Mouse (Mus musculus): Measurements from ENCODE around the gene Slc8a1. TPM values are rescaled to one million over a fixed set of nuclear protein-coding genes. Genes with fewer than 3 reads are reported as not detected.

The Slc8a1 gene
- polyA plus RNA-seq, 1 experiment: 3.2 TPM

- no peaks in the 10 kb centered on the region for H3K36me3 ChIP-seq (ENCODE audit: control insufficient read depth, insufficient read depth, low read length)
- TF ChIP-seq POLR2A (IDR thresholded peaks at IDR 0.05; ENCODE audit: low read depth, low read length): no peak
- no peak for TF ChIP-seq CTCF (IDR thresholded peaks at IDR 0.05; ENCODE audit: extremely low read depth, insufficient read depth, insufficient read length, insufficient replicate concordance)
- H3K4me1 ChIP-seq (ENCODE audit: control insufficient read depth, insufficient read depth, insufficient read length): no peaks in the 10 kb centered on the region
- H3K27ac ChIP-seq (ENCODE audit: insufficient read depth, low read length): no peak overlapping the region
- 70% methylated on average over 4 of the region's 4 CpGs for WGBS
- peaks cover under 1% of the 10 kb centered on the region; the same call in 1 of the 2 replicates for H3K27me3 ChIP-seq (ENCODE audit: control insufficient read depth, insufficient read depth, low read length)
- no peak overlapping the region for H3K4me3 ChIP-seq (ENCODE audit: extremely low read depth, insufficient read depth, insufficient read length)
- no peak for DNase-seq (ENCODE audit: low read depth in 1 of 2, low spot score in 2 of 2)
These were observed 73.3 kb downstream of the Slc8a1 start for GRCm38 (mm10) chr17:81664916-81665315.

- WGBS: 35% methylated on average over 1 of the region's 1 CpGs
- no peak for TF ChIP-seq CTCF (IDR thresholded peaks at IDR 0.05; ENCODE audit: extremely low read depth, insufficient read depth, insufficient read length, insufficient replicate concordance)
- H3K27ac ChIP-seq (ENCODE audit: insufficient read depth, low read length): no peak overlapping the region
- H3K4me3 ChIP-seq (ENCODE audit: extremely low read depth, insufficient read depth, insufficient read length): no peak overlapping the region
- DNase-seq (ENCODE audit: low read depth in 1 of 2, low spot score in 2 of 2): no peak
- H3K4me1 ChIP-seq (ENCODE audit: control insufficient read depth, insufficient read depth, insufficient read length): no peaks in the 10 kb centered on the region
- no peaks in the 10 kb centered on the region for H3K36me3 ChIP-seq (ENCODE audit: control insufficient read depth, insufficient read depth, low read length)
- H3K27me3 ChIP-seq (ENCODE audit: control insufficient read depth, insufficient read depth, low read length): no peaks in the 10 kb centered on the region
These were observed 80.3 kb downstream of the Slc8a1 start for GRCm38 (mm10) chr17:81657828-81658227.

- Histone ChIP-seq H3K4me3 (ENCODE audit: extremely low read depth, insufficient read depth, insufficient read length) (no peak overlapping the region), H3K27me3 (ENCODE audit: control insufficient read depth, insufficient read depth, low read length) (no peaks in the 10 kb centered on the region), H3K4me1 (ENCODE audit: control insufficient read depth, insufficient read depth, insufficient read length) (no peaks in the 10 kb centered on the region; the same call in 1 of the 2 replicates), H3K27ac (ENCODE audit: insufficient read depth, low read length) (no peak overlapping the region), H3K36me3 (ENCODE audit: control insufficient read depth, insufficient read depth, low read length) (no peaks in the 10 kb centered on the region)
- TF ChIP-seq POLR2A (IDR thresholded peaks at IDR 0.05; ENCODE audit: low read depth, low read length) (no peak), CTCF (IDR thresholded peaks at IDR 0.05; ENCODE audit: extremely low read depth, insufficient read depth, insufficient read length, insufficient replicate concordance) (no peak)
- WGBS: 91% methylated on average over 2 of the region's 2 CpGs
- no peak for DNase-seq (ENCODE audit: low read depth in 1 of 2, low spot score in 2 of 2)
These were observed 83.6 kb downstream of the Slc8a1 start for GRCm38 (mm10) chr17:81654548-81654947.

- Histone ChIP-seq H3K36me3 (ENCODE audit: control insufficient read depth, insufficient read depth, low read length) (no peaks in the 10 kb centered on the region), H3K4me1 (ENCODE audit: control insufficient read depth, insufficient read depth, insufficient read length) (no peaks in the 10 kb centered on the region; the same call in 1 of the 2 replicates), H3K4me3 (ENCODE audit: extremely low read depth, insufficient read depth, insufficient read length) (no peak overlapping the region), H3K27ac (ENCODE audit: insufficient read depth, low read length) (no peak overlapping the region), H3K27me3 (ENCODE audit: control insufficient read depth, insufficient read depth, low read length) (no peaks in the 10 kb centered on the region)
- TF ChIP-seq POLR2A (IDR thresholded peaks at IDR 0.05; ENCODE audit: low read depth, low read length) (no peak), CTCF (IDR thresholded peaks at IDR 0.05; ENCODE audit: extremely low read depth, insufficient read depth, insufficient read length, insufficient replicate concordance) (no peak)
- WGBS: 10% methylated on average over 1 of the region's 1 CpGs
- no peak for DNase-seq (ENCODE audit: low read depth in 1 of 2, low spot score in 2 of 2)
These were observed 85.2 kb downstream of the Slc8a1 start for GRCm38 (mm10) chr17:81652958-81653357.

GRCm38 (mm10) chr17:81636822-81637221, 101.4 kb downstream of the Slc8a1 start:
- Histone ChIP-seq H3K4me1 (ENCODE audit: control insufficient read depth, insufficient read depth, insufficient read length) (no peaks in the 10 kb centered on the region), H3K27me3 (ENCODE audit: control insufficient read depth, insufficient read depth, low read length) (no peaks in the 10 kb centered on the region), H3K36me3 (ENCODE audit: control insufficient read depth, insufficient read depth, low read length) (no peaks in the 10 kb centered on the region), H3K4me3 (ENCODE audit: extremely low read depth, insufficient read depth, insufficient read length) (no peak overlapping the region), H3K27ac (ENCODE audit: insufficient read depth, low read length) (no peak overlapping the region)
- 70% methylated on average over 2 of the region's 2 CpGs for WGBS
- TF ChIP-seq CTCF (IDR thresholded peaks at IDR 0.05; ENCODE audit: extremely low read depth, insufficient read depth, insufficient read length, insufficient replicate concordance): no peak
- TF ChIP-seq POLR2A (IDR thresholded peaks at IDR 0.05; ENCODE audit: low read depth, low read length): no peak
- no peak for DNase-seq (ENCODE audit: low read depth in 1 of 2, low spot score in 2 of 2)

GRCm38 (mm10) chr17:81630471-81630870, 107.7 kb downstream of the Slc8a1 start:
- H3K4me3 ChIP-seq (ENCODE audit: extremely low read depth, insufficient read depth, insufficient read length): no peak overlapping the region
- H3K27ac ChIP-seq (ENCODE audit: insufficient read depth, low read length): no peak overlapping the region
- H3K36me3 ChIP-seq (ENCODE audit: control insufficient read depth, insufficient read depth, low read length): no peaks in the 10 kb centered on the region
- no peak for DNase-seq (ENCODE audit: low read depth in 1 of 2, low spot score in 2 of 2)
- TF ChIP-seq POLR2A (IDR thresholded peaks at IDR 0.05; ENCODE audit: low read depth, low read length) (no peak), CTCF (IDR thresholded peaks at IDR 0.05; ENCODE audit: extremely low read depth, insufficient read depth, insufficient read length, insufficient replicate concordance) (no peak)
- no peaks in the 10 kb centered on the region for H3K4me1 ChIP-seq (ENCODE audit: control insufficient read depth, insufficient read depth, insufficient read length)
- H3K27me3 ChIP-seq (ENCODE audit: control insufficient read depth, insufficient read depth, low read length): no peaks in the 10 kb centered on the region
- WGBS: 84% methylated on average over 2 of the region's 2 CpGs

- H3K36me3 ChIP-seq (ENCODE audit: control insufficient read depth, insufficient read depth, low read length): no peaks in the 10 kb centered on the region
- 70% methylated on average over 2 of the region's 2 CpGs for WGBS
- DNase-seq (ENCODE audit: low read depth in 1 of 2, low spot score in 2 of 2): no peak
- no peak for TF ChIP-seq POLR2A (IDR thresholded peaks at IDR 0.05; ENCODE audit: low read depth, low read length)
- TF ChIP-seq CTCF (IDR thresholded peaks at IDR 0.05; ENCODE audit: extremely low read depth, insufficient read depth, insufficient read length, insufficient replicate concordance): no peak
- no peaks in the 10 kb centered on the region for H3K4me1 ChIP-seq (ENCODE audit: control insufficient read depth, insufficient read depth, insufficient read length)
- no peak overlapping the region for H3K27ac ChIP-seq (ENCODE audit: insufficient read depth, low read length)
- no peak overlapping the region for H3K4me3 ChIP-seq (ENCODE audit: extremely low read depth, insufficient read depth, insufficient read length)
- H3K27me3 ChIP-seq (ENCODE audit: control insufficient read depth, insufficient read depth, low read length): no peaks in the 10 kb centered on the region
These were observed 117.0 kb downstream of the Slc8a1 start for GRCm38 (mm10) chr17:81621188-81621644.

All from spleen, adult 2 months (tissue).